Mouse (Mus musculus) testis, adult 2 months (tissue): Measurements from ENCODE around the gene Prkci.

Experiments
- CTCF ChIP-seq: fragments of 200-500 bp; IDR thresholded peaks from 2 replicates; pipeline ENCODE4 v1.5.1; 2012; ENCODE audit warnings: low read depth, mild to moderate bottlenecking, inconsistent platforms, low read length, moderate library complexity; ENCODE audit not compliant: control insufficient read depth, insufficient read depth, insufficient replicate concordance
- POLR2A ChIP-seq: fragments of 200-500 bp; IDR thresholded peaks from 2 replicates; pipeline ENCODE4 v1.6.1; 2012; ENCODE audit warnings: low read depth, mild to moderate bottlenecking, inconsistent platforms, low read length, moderate library complexity; ENCODE audit not compliant: control insufficient read depth

DNA sequence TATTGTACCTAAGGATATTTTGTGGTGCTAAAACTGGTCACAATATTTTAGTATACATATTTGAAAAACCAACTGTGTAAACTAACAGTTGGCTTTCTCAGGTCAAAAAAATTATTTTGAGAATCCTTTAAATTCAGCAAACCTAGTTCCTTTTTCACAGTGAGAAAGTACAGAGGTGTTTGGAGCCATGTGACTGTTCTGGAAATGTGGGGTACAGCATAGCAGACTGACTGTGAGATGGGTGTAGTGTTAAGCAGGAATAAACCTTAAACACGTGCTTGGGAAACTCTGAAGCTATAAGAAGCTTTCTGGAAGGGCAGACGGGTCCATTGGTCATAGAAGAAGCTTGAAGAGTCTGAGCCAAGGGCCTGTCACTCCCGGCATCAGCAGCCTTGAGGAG is 38.1 kb downstream of the Prkci start:
- TF ChIP-seq POLR2A (no peak), CTCF (no peak)
